Comparison of ENCODE assay signal across 8 mouse cellular contexts in the genomic region with DNA sequence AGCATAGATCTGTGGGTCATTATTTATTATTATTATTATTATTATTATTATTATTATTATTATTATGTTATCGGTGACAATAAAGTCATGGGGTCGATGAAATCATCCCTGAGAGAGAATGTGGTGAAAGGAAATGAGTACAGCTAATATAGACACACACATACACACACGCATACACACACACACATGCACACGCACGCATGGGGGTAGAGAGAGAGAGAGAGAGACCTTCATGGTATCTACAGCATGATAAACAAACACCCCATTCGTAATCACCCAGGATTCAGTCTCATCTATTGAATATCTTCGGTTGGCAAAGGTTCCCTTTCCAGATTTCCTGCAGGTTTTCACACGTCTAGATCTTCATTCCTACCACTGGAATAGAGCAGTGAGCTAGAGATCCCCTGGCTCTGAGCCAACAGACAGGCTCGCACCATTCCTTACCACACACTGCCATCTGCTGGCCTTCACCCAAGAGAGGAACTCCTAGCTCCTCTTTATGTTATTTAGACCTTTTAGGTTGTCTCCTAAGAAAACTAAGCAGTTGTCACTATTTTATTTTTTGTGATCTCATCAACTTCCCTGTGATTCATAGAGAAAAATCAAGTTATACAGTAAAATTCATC.
A peak's percentile ranks its signal among the peaks of the same experiment; 100 is the strongest.
DNase-seq lines count a peak whose midpoint lies in the region; ATAC-seq and TF ChIP-seq lines count a peak whose summit lies in the region.

No protein-coding gene starts in this region.

- no peak overlapping the region for H3K4me2 ChIP-seq in hindbrain, postnatal 0 days (ENCODE audit: low read depth, low read length)

- H3K27me3 ChIP-seq in hindbrain, postnatal 0 days (ENCODE audit: insufficient read depth, low read length) = no peaks in the 10 kb centered on the region

- H3K4me1 ChIP-seq in hindbrain, postnatal 0 days (ENCODE audit: insufficient read depth, low read length) = no peaks in the 10 kb centered on the region

- no peaks in the 10 kb centered on the region for H3K36me3 ChIP-seq in hindbrain, postnatal 0 days (ENCODE audit: insufficient read depth, low read length)

- H3K4me3 ChIP-seq in hindbrain, postnatal 0 days (ENCODE audit: low read length) = no peak overlapping the region

- WGBS in hindbrain, postnatal 0 days = 46% methylated on average over 9 of the region's 9 CpGs

- no peak overlapping the region for H3K27ac ChIP-seq in hindbrain, postnatal 0 days

- H3K9ac ChIP-seq in hindbrain, postnatal 0 days (replicated peaks; ENCODE audit: low read length) = no peak overlapping the region

- peak; percentile 72 for ATAC-seq in hindbrain, postnatal 0 days
- ATAC-seq in megakaryocyte, adult 5-6 weeks (ENCODE audit: poor library complexity, severe bottlenecking) = peak; percentile 71
- ATAC-seq in activated CD4-positive, CD25-positive, alpha-beta regulatory T cell, adult 4 months = no peak

- H3K9me3 ChIP-seq in hindbrain, postnatal 0 days (ENCODE audit: low read length) = no peaks in the 10 kb centered on the region

- peak; percentile 18 for DNase-seq in WW6 (ENCODE audit: low read depth, low spot score)
- DNase-seq in cerebellum, postnatal 25 days = peak; percentile 57 to 82
- peak; percentile 85 to 95 for DNase-seq in frontal cortex, postnatal 36 days (ENCODE audit: low spot score in 2 of 2)
- DNase-seq in hindbrain, postnatal 0 days (ENCODE audit: low spot score) = peak; percentile 97
- peak; percentile 81 to 82 for DNase-seq in layer of hippocampus, postnatal 36 days
- peak; percentile 82 for DNase-seq in right cerebral cortex, postnatal 25 days

- peak; percentile 88 for TF ChIP-seq CTCF in hindbrain, postnatal 0 days (IDR thresholded peaks at IDR 0.05; ENCODE audit: low read depth)

Comparison
In these comparisons a context has a peak if more than half of its experiments do, and no peak if none do; other contexts are left out.
1. DNase-seq: peak in every context shown above with its lines; median percentile 97 in hindbrain, postnatal 0 days; 90 in frontal cortex, postnatal 36 days; 82 in right cerebral cortex, postnatal 25 days; 82 in layer of hippocampus, postnatal 36 days; 70 in cerebellum, postnatal 25 days; 18 in WW6.